Mouse (Mus musculus) heart, adult 2 months (tissue): ENCODE measurements around the gene Rfc4. TPM values are rescaled to one million over a fixed set of nuclear protein-coding genes. Genes with fewer than 3 reads are reported as not detected.

Experiments used
- DNase-seq, 2 experiments: peaks; one replicate each; pipeline ENCODE4 v3.0.0; 2021
- H3K27ac ChIP-seq: fragments of 200-600 bp; 2 replicates; pipeline ENCODE4 v1.8.1; 2022
- H3K27me3 ChIP-seq: fragments of 200-500 bp; 2 replicates; pipeline ENCODE4 v1.6.1; 2012; ENCODE audit warnings: mild to moderate bottlenecking, low read length, inconsistent platforms, mixed read lengths; ENCODE audit not compliant: control insufficient read depth, insufficient read depth
- H3K36me3 ChIP-seq: fragments of 200-500 bp; 2 replicates; pipeline ENCODE4 v1.6.1; 2012; ENCODE audit warnings: low read length, inconsistent platforms; ENCODE audit not compliant: control insufficient read depth, insufficient read depth
- H3K4me1 ChIP-seq: fragments of 200-500 bp; 2 replicates; pipeline ENCODE4 v1.6.1; 2011; ENCODE audit warnings: low read length; ENCODE audit not compliant: control insufficient read depth, insufficient read depth
- H3K4me3 ChIP-seq: fragments of 200-600 bp; 2 replicates; pipeline ENCODE4 v1.8.1; 2022
- H3K79me2 ChIP-seq: fragments of 200-500 bp; replicated peaks from 2 replicates; pipeline ENCODE4 v1.6.1; 2012; ENCODE audit warnings: mild to moderate bottlenecking, inconsistent platforms, low read length, moderate library complexity, mixed read lengths; ENCODE audit not compliant: control insufficient read depth, insufficient read depth
- H3K9ac ChIP-seq: fragments of 200-500 bp; 2 replicates; pipeline ENCODE4 v1.6.1; 2012; ENCODE audit warnings: low read depth, mild to moderate bottlenecking, control low read depth, inconsistent platforms, low read length, mixed read lengths
- CTCF ChIP-seq: fragments of 200-600 bp; IDR thresholded peaks from 2 replicates; pipeline ENCODE4 v1.8.1; 2022; ENCODE audit warnings: antibody characterized with exemption, mild to moderate bottlenecking, moderate library complexity
- EP300 ChIP-seq: fragments of 200-500 bp; IDR thresholded peaks from 2 replicates; pipeline ENCODE4 v1.6.1; 2011; ENCODE audit warnings: low read depth, low read length, control low read depth; ENCODE audit not compliant: insufficient read depth
- POLR2A ChIP-seq: fragments of 200-500 bp; IDR thresholded peaks from 2 replicates; pipeline ENCODE4 v1.6.1; 2011; ENCODE audit warnings: mild to moderate bottlenecking, low read depth, low read length, control low read depth; ENCODE audit not compliant: insufficient read depth
- WGBS: fragments of 180-500 bp; shearing (Covaris S2); methylation state at CpG from one replicate; pipeline ENCODE4 v1.1.7; 2018; 5-methylcytosine and 5-hydroxymethylcytosine counted together
- intact Hi-C: fragments of 180-260 bp; cut with DNase I; formaldehyde crosslinking; loops from one replicate; pipeline ENCODE4 v1.15.1; 2025
- polyA plus RNA-seq: library from polyadenylated mRNA; depleted of rRNA; stranded (reverse); fragments of >200 nt; gene quantifications from 2 replicates; pipeline ENCODE4 v1.2.3, GENCODE M21; 2012
- total RNA-seq, 2 experiments: library from RNA; stranded (reverse); gene quantifications; 2 replicates each; pipeline ENCODE4 v1.2.3; 2021

Rfc4 gene
- total and polyA plus RNA-seq, 3 experiments = 1.5 to 7.3 (median 6.2) TPM

DNA sequence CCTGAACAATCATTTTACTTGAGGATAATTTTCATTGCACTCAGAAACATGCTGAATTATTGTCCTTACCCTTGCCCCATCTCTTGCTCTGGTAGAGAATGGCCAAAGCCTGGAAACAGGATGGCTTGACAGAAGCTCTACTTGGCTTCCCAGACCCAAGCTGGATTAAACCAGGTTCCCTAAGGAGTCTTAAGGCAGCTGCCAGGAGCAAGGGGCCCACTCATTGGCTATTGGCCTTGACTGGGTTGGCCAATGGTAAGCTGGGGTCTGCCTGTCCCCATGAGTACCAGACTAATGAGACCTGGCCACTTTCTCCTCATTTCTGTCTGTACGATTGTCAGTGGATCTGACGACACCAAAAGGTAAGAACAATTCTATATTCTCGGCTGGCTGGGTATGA is 18.7 kb upstream of the Rfc4 start, which contains the start of gene Adipoq:
Adipoq (plus strand) TSS at position 257 of the 400 bp plus-strand sequence.
- Histone ChIP-seq H3K36me3 (no peaks in the 10 kb centered on the region), H3K4me1 (no peaks in the 10 kb centered on the region), H3K27ac (no peak within 1 kb of the TSS), H3K9ac (no peak within 1 kb of the TSS), H3K27me3 (no peaks in the 10 kb centered on the region), H3K4me3 (no peak within 1 kb of the TSS), H3K79me2 (no peaks in the 10 kb centered on the region)
- WGBS = 84% methylated on average over 3 of the region's 3 CpGs
- DNase-seq = no peak
- intact Hi-C loops = no loop called here
- TF ChIP-seq CTCF (no peak), POLR2A (no peak), EP300 (no peak)

DNA sequence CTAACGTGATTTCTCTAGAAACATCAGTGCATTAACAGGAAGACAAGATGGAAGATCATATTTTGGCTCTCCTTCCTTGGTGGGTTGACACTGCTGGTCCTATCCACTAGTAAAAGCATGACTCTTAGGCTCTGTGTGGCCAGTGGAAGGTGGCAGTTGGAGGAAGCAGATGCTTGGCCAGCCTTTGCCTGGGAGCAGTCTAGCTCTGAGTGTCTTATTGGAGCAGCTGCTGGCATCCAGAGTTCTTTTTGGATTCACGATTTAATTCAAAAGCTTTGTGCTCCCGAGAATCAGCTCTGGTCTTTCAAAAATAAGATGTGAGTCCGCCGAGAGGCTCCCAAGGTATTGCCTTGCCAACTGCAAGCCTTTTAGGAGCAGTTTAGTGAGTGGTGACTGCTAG is 17.7 kb upstream of the Rfc4 start:
- WGBS = 64% methylated on average over 5 of the region's 5 CpGs
- intact Hi-C loops = no loop called here
- H3K36me3 ChIP-seq = no peaks in the 10 kb centered on the region

DNA sequence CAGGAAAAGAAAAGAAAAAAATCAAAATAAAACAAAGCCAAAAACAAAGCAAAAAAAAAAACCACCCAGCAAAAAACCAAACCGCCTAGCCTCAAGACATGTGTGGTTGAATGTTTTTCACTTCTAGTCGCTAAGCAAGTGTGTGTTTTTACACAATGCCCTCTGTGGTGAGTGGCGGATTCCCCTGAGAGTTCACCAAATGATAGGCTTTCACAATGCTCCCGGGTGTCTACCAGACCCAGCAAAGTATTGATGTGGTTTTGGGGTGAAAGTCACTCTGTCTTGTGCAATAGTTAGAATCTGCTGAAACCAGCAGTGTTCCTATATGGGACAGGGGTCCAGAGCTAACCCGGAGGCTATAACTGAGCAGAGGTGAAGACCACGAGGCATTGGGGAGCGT is 16.8 kb upstream of the Rfc4 start:
- no peaks in the 10 kb centered on the region for H3K36me3 ChIP-seq
- no peak for DNase-seq
- TF ChIP-seq EP300 = no peak
- no peak for TF ChIP-seq POLR2A
- no peak for TF ChIP-seq CTCF
- no peak overlapping the region for H3K27ac ChIP-seq
- H3K27me3 ChIP-seq = no peaks in the 10 kb centered on the region
- H3K9ac ChIP-seq = no peak overlapping the region
- 83% methylated on average over 7 of the region's 7 CpGs for WGBS
- no peak overlapping the region for H3K4me3 ChIP-seq
- intact Hi-C loops = no loop called here
- H3K79me2 ChIP-seq = no peaks in the 10 kb centered on the region
- H3K4me1 ChIP-seq = no peaks in the 10 kb centered on the region

More for the DNA sequence above, 17.7 kb upstream of the Rfc4 start:
- no peak for DNase-seq
- no peaks in the 10 kb centered on the region for H3K79me2 ChIP-seq
- no peak overlapping the region for H3K4me3 ChIP-seq
- H3K9ac ChIP-seq = no peak overlapping the region
- H3K4me1 ChIP-seq = no peaks in the 10 kb centered on the region
- H3K27me3 ChIP-seq = no peaks in the 10 kb centered on the region
- no peak overlapping the region for H3K27ac ChIP-seq
- TF ChIP-seq EP300 = no peak
- TF ChIP-seq POLR2A = no peak
- no peak for TF ChIP-seq CTCF

DNA sequence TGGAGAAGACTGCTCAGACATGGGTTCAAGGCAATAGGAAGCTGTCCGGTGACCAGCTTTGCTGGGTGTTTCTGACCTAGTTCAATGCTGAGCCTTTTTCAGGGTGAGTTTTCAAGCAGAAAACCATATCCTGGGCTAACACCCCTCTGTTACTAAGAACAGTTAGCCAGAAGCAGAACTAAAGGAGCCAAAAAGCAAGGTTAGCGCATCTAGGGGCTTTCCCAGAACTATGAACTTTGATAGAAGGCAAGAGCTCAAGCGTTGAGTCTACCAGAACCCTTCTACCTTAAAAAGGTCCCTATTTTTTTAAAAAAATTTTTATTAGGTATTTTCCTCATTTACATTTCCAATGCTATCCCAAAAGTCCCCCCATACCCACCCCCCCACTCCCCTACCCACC is 13.4 kb upstream of the Rfc4 start:
- H3K27ac ChIP-seq = no peak overlapping the region
- TF ChIP-seq EP300 (no peak), CTCF (no peak), POLR2A (no peak)
- no peaks in the 10 kb centered on the region for H3K4me1 ChIP-seq
- DNase-seq = no peak
- no peaks in the 10 kb centered on the region for H3K79me2 ChIP-seq
- no peaks in the 10 kb centered on the region for H3K36me3 ChIP-seq
- no peaks in the 10 kb centered on the region for H3K27me3 ChIP-seq
- no peak overlapping the region for H3K9ac ChIP-seq
- H3K4me3 ChIP-seq = no peak overlapping the region
- intact Hi-C loops = no loop called here
- 93% methylated on average over 3 of the region's 3 CpGs for WGBS

DNA sequence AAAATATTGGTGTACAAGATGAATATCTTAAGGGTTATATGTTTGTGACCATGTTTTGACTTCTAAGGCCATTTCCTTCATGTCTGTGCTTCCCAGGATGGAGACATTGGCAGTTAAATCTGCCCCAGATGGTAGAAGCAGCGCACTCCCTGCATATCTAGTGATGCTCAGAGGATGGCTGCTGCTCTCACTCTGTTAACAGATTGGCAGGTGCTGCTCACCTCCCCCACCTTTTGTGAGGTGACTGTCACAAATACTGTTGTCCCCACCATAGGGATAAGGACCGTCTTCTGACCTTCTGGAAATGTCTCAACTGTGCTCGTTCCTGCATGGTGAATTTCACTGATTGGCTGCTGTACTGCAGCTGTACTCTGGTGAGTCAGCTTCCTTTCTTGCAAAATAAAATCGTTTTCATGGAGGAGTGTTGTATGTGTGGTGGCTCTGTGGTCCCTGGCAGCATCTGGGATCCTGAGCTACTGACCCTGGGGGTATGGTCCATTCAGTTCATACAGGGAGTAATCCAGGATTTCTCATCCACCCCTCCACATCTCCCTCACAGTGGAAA is 9.0 kb upstream of the Rfc4 start:
- H3K4me3 ChIP-seq = no peak overlapping the region
- H3K9ac ChIP-seq = no peak overlapping the region
- no peaks in the 10 kb centered on the region for H3K4me1 ChIP-seq
- WGBS = 27% methylated on average over 4 of the region's 4 CpGs
- H3K27ac ChIP-seq = no peak overlapping the region
- TF ChIP-seq EP300 (no peak), POLR2A (no peak), CTCF (no peak)
- intact Hi-C loops = no loop called here
- no peaks in the 10 kb centered on the region for H3K79me2 ChIP-seq
- no peaks in the 10 kb centered on the region for H3K36me3 ChIP-seq
- no peaks in the 10 kb centered on the region for H3K27me3 ChIP-seq
- no peak for DNase-seq

DNA sequence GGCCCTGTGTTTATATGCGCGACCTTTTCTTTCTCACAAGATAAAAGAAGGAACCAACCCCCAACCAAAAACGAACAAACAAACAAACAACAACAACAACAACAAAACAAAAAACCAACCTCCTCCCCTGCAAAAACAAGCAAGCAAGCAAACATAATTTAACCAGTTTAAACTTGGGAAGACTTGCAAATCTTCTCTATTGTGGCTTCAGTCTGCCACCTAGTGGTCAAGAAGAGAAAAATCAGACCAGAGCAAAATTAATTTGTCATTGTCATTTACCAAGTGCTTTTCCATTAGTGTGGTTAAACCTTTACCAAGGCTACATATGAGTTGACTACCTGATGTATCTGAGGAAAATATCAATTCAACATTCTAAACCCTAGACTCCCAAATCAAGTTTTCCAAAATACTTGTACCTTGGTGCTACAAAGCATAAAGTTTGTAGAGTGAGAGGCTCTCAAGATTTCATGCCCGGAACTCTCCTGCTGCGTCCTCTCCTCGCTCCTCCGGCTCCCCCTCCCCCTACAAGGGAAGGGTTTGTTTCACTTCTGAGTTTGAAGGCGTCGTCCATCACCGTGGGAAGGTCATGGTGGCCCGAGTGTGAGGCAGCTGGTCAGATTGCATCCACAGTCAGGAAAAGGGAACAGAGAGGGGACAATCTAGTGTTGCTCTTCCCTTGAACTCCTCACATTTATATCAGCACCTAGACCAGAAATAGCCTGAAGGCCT is 8.0 kb upstream of the Rfc4 start:
- TF ChIP-seq CTCF = peak; percentile 90
- no peak for TF ChIP-seq EP300
- TF ChIP-seq POLR2A = no peak
- no peak overlapping the region for H3K9ac ChIP-seq
- no peak overlapping the region for H3K27ac ChIP-seq
- DNase-seq = no peak
- H3K4me1 ChIP-seq = no peaks in the 10 kb centered on the region
- H3K36me3 ChIP-seq = no peaks in the 10 kb centered on the region
- H3K79me2 ChIP-seq = no peaks in the 10 kb centered on the region
- WGBS = 18% methylated on average over 11 of the region's 11 CpGs
- no peak overlapping the region for H3K4me3 ChIP-seq
- intact Hi-C loops = loop anchor here (2.0 kb wide), 1 partner anchor 259 kb away; no protein-coding TSS in a partner anchor
- no peaks in the 10 kb centered on the region for H3K27me3 ChIP-seq
